20 mouse cellular contexts compared by ENCODE assay signal in genomic region chr16:72670240-72671038, GRCm38 (mm10).
DNase-seq lines count a peak whose midpoint lies in the region; ATAC-seq and TF ChIP-seq lines count a peak whose summit lies in the region.
"Had no signal": no experiment of that assay in that cellular context is flagged by ENCODE, and none has a peak within 500 bp of the region (broad histone marks: within the 10 kb centered on the region; RNA-seq: fewer than 3 reads in every experiment).

No protein-coding gene starts in this region.

- H3K4me1 ChIP-seq in hindbrain, embryonic 11.5 days (replicated peaks; ENCODE audit: control insufficient read depth, insufficient read depth, low read length): no peaks in the 10 kb centered on the region
- no peaks in the 10 kb centered on the region for H3K4me1 ChIP-seq in hindbrain, postnatal 0 days (ENCODE audit: insufficient read depth, low read length)
- peaks cover 22% of the 10 kb centered on the region for H3K4me1 ChIP-seq in midbrain, embryonic 12.5 days
- H3K4me1 ChIP-seq in midbrain, embryonic 16.5 days (ENCODE audit: control insufficient read depth, insufficient read depth, low read length): peaks cover 10% of the 10 kb centered on the region
- H3K4me1 ChIP-seq in heart, embryonic 12.5 days (replicated peaks): peaks cover 19% of the 10 kb centered on the region
- H3K4me1 ChIP-seq: heart, embryonic 15.5 days; liver, embryonic 12.5 days had no signal

- H3K27me3 ChIP-seq in hindbrain, embryonic 11.5 days (ENCODE audit: control insufficient read depth, insufficient read depth, low read length): no peaks in the 10 kb centered on the region
- H3K27me3 ChIP-seq in hindbrain, postnatal 0 days (ENCODE audit: insufficient read depth, low read length): no peaks in the 10 kb centered on the region
- H3K27me3 ChIP-seq in midbrain, embryonic 12.5 days: no peaks in the 10 kb centered on the region
- no peaks in the 10 kb centered on the region for H3K27me3 ChIP-seq in midbrain, embryonic 16.5 days (ENCODE audit: control insufficient read depth, insufficient read depth, low read depth, low read length)
- H3K27me3 ChIP-seq in heart, embryonic 12.5 days (replicated peaks): no peaks in the 10 kb centered on the region
- H3K27me3 ChIP-seq: heart, embryonic 15.5 days; hindbrain, embryonic 15.5 days; liver, embryonic 12.5 days had no signal

- no peak overlapping the region for H3K4me2 ChIP-seq in hindbrain, embryonic 11.5 days (replicated peaks; ENCODE audit: low read depth, low read length)
- no peak overlapping the region for H3K4me2 ChIP-seq in hindbrain, postnatal 0 days (ENCODE audit: low read depth, low read length)
- H3K4me2 ChIP-seq in midbrain, embryonic 12.5 days (replicated peaks): peak overlapping the region; percentile 22; the same call in 1 of the 2 replicates
- H3K4me2 ChIP-seq in midbrain, embryonic 16.5 days (ENCODE audit: low read length): no peak overlapping the region
- H3K4me2 ChIP-seq in heart, embryonic 12.5 days: no peak overlapping the region
- H3K4me2 ChIP-seq: heart, embryonic 15.5 days; hindbrain, embryonic 15.5 days; liver, embryonic 12.5 days; lung, embryonic 14.5 days had no signal

- WGBS in hindbrain, embryonic 11.5 days: 45% methylated on average over 6 of the region's 6 CpGs
- WGBS in hindbrain, postnatal 0 days: 47% methylated on average over 6 of the region's 6 CpGs
- 20% methylated on average over 6 of the region's 6 CpGs for WGBS in midbrain, embryonic 12.5 days
- 19% methylated on average over 6 of the region's 6 CpGs for WGBS in midbrain, embryonic 16.5 days
- WGBS in heart, embryonic 12.5 days: 50% methylated on average over 6 of the region's 6 CpGs

- no peaks in the 10 kb centered on the region for H3K9me3 ChIP-seq in hindbrain, embryonic 11.5 days (ENCODE audit: control insufficient read depth, low read length)
- no peaks in the 10 kb centered on the region for H3K9me3 ChIP-seq in hindbrain, postnatal 0 days (ENCODE audit: low read length)
- 0 out of 2 replicates have a peak, but pooled peaks cover 2% of the 10 kb centered on the region for H3K9me3 ChIP-seq in midbrain, embryonic 12.5 days
- no peaks in the 10 kb centered on the region for H3K9me3 ChIP-seq in midbrain, embryonic 16.5 days (replicated peaks; ENCODE audit: control insufficient read depth, low read length, poor library complexity, severe bottlenecking)
- H3K9me3 ChIP-seq in heart, embryonic 12.5 days (replicated peaks): no peaks in the 10 kb centered on the region
- H3K9me3 ChIP-seq: heart, embryonic 15.5 days; hindbrain, embryonic 15.5 days; liver, embryonic 12.5 days had no signal

- peak; percentile 32 for DNase-seq in embryo, embryonic 10 days (ENCODE audit: low spot score)
- no peak for DNase-seq in embryo, embryonic 11 days
- no peak for DNase-seq in hindbrain, embryonic 11.5 days (ENCODE audit: low spot score)
- DNase-seq in hindbrain, postnatal 0 days (ENCODE audit: low spot score): no peak
- DNase-seq: cerebellum, adult 9-11 months; heart, adult 11 months; kidney, adult 18-20 months; left cerebral cortex, postnatal 4 days; lung, embryonic 14.5 days; lung, postnatal 4 days; thymus, postnatal 36 days had no signal

- no peaks in the 10 kb centered on the region for H3K36me3 ChIP-seq in hindbrain, embryonic 11.5 days (ENCODE audit: control insufficient read depth, insufficient read depth, low read length)
- no peaks in the 10 kb centered on the region for H3K36me3 ChIP-seq in hindbrain, postnatal 0 days (ENCODE audit: insufficient read depth, low read length)
- H3K36me3 ChIP-seq in midbrain, embryonic 12.5 days: no peaks in the 10 kb centered on the region
- no peaks in the 10 kb centered on the region for H3K36me3 ChIP-seq in midbrain, embryonic 16.5 days (ENCODE audit: control insufficient read depth, insufficient read depth, low read length)
- H3K36me3 ChIP-seq in heart, embryonic 12.5 days: peaks cover 4% of the 10 kb centered on the region; the same call in 1 of the 2 replicates
- H3K36me3 ChIP-seq: G1E; heart, embryonic 15.5 days; hindbrain, embryonic 15.5 days; liver, embryonic 12.5 days had no signal

- no peak overlapping the region for H3K9ac ChIP-seq in hindbrain, embryonic 11.5 days (ENCODE audit: low read depth, low read length)
- H3K9ac ChIP-seq in hindbrain, postnatal 0 days (replicated peaks; ENCODE audit: low read length): no peak overlapping the region
- no peak overlapping the region for H3K9ac ChIP-seq in midbrain, embryonic 12.5 days (replicated peaks)
- H3K9ac ChIP-seq in midbrain, embryonic 16.5 days (ENCODE audit: low read depth, low read length): no peak overlapping the region
- no peak overlapping the region for H3K9ac ChIP-seq in heart, embryonic 12.5 days
- H3K9ac ChIP-seq: heart, embryonic 15.5 days; hindbrain, embryonic 15.5 days; liver, embryonic 12.5 days; lung, embryonic 14.5 days had no signal

- H3K4me3 ChIP-seq in hindbrain, embryonic 11.5 days (ENCODE audit: low read depth, low read length): no peak overlapping the region
- H3K4me3 ChIP-seq in hindbrain, postnatal 0 days (ENCODE audit: low read length): no peak overlapping the region
- no peak overlapping the region for H3K4me3 ChIP-seq in midbrain, embryonic 12.5 days
- H3K4me3 ChIP-seq in midbrain, embryonic 16.5 days (ENCODE audit: low read depth, low read length): no peak overlapping the region
- no peak overlapping the region for H3K4me3 ChIP-seq in heart, embryonic 12.5 days
- H3K4me3 ChIP-seq: heart, embryonic 15.5 days; hindbrain, embryonic 15.5 days; liver, embryonic 12.5 days had no signal

- H3K27ac ChIP-seq in hindbrain, embryonic 11.5 days (ENCODE audit: low read depth, low read length): peak overlapping the region; percentile 24; the same call in 1 of the 2 replicates
- H3K27ac ChIP-seq in hindbrain, postnatal 0 days: no peak overlapping the region
- peak overlapping the region; percentile 20; the same call in 1 of the 2 replicates for H3K27ac ChIP-seq in midbrain, embryonic 12.5 days (replicated peaks)
- no peak overlapping the region for H3K27ac ChIP-seq in midbrain, embryonic 16.5 days (ENCODE audit: low read length)
- no peak overlapping the region for H3K27ac ChIP-seq in heart, embryonic 12.5 days (ENCODE audit: poor library complexity, severe bottlenecking)
- H3K27ac ChIP-seq: heart, embryonic 15.5 days; hindbrain, embryonic 15.5 days; liver, embryonic 12.5 days had no signal

- ATAC-seq in hindbrain, embryonic 11.5 days (ENCODE audit: low FRiP score): 0 out of 2 replicates have a peak, but pooled peaks have one; percentile 45
- ATAC-seq in hindbrain, postnatal 0 days: no peak
- 0 out of 2 replicates have a peak, but pooled peaks have one; percentile 50 for ATAC-seq in midbrain, embryonic 12.5 days (ENCODE audit: low FRiP score, low read depth)
- no peak for ATAC-seq in midbrain, embryonic 16.5 days
- ATAC-seq in granulocyte monocyte progenitor cell, adult 5-6 weeks (replicated peaks; ENCODE audit: poor library complexity, severe bottlenecking): peak; percentile 22; the same call in 1 of the 2 replicates
- ATAC-seq in heart, embryonic 12.5 days (ENCODE audit: insufficient number of reproducible peaks, low FRiP score): no peak
- ATAC-seq: CD4-positive, CD25-positive, alpha-beta regulatory T cell, adult 4 months; liver, embryonic 12.5 days had no signal

- no peak for TF ChIP-seq CTCF in hindbrain, postnatal 0 days (IDR thresholded peaks at IDR 0.05; ENCODE audit: low read depth)

Comparison
In these comparisons a context has a peak if more than half of its experiments do, and no peak if none do; other contexts are left out.
1. ATAC-seq: peak in hindbrain, embryonic 11.5 days (single experiment), midbrain, embryonic 12.5 days (single experiment) and granulocyte monocyte progenitor cell, adult 5-6 weeks (single experiment); none in hindbrain, postnatal 0 days (single experiment), midbrain, embryonic 16.5 days (single experiment) and heart, embryonic 12.5 days (single experiment).
2. H3K27ac ChIP-seq: peak in hindbrain, embryonic 11.5 days (single experiment) and midbrain, embryonic 12.5 days (single experiment); none in hindbrain, postnatal 0 days (single experiment), midbrain, embryonic 16.5 days (single experiment) and heart, embryonic 12.5 days (single experiment).